Mouse (Mus musculus): ENCODE data around the gene Uaca. TPM values are rescaled to one million over a fixed set of nuclear protein-coding genes. Genes with fewer than 3 reads are reported as not detected.

The Uaca gene
- polyA plus RNA-seq, 1 experiment from 2014 or later, result 17.1 TPM

DNA sequence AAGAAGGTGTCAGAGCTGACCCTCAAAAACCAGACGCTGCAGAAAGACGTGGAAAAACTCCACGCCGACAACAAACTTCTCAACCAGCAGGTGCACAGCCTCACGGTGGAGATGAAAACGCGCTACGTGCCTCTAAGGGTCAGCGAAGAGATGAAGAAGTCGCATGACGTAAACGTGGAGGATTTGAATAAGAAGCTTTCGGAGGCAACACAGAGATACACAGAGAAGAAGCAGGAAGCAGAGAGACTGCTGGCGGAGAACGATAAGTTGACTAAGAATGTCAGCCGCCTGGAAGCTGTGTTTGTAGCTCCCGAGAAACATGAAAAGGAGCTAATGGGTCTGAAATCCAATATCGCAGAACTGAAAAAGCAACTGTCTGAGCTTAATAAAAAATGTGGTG, 76.1 kb downstream of the Uaca start:
- 87% methylated on average over 18 of the region's 18 CpGs for WGBS

DNA sequence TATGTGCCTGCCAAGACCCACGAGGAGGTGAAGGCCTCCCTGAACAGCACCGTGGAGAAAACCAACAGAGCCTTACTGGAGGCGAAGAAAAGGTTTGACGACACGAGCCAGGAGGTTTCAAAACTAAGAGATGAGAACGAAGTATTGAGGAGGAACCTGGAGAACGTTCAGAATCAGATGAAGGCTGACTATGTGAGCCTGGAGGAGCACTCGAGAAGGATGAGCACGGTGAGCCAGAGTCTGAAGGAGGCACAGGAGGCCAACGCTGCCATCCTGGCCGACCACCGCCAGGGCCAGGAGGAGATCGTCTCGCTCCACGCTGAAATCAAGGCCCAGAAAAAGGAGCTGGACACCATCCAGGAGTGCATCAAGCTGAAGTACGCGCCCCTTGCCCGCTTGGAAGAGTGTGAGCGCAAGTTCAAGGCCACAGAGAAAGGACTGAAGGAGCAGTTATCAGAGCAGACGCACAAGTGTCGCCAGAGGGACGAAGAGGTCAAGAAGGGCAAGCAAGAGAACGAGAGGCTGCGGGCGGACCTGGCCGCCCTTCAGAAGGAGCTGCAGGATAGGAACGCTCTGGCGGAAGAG, 76.7 kb downstream of the Uaca start:
- Histone ChIP-seq H3K27me3 (ENCODE audit: control insufficient read depth, insufficient read depth, low read length) (no peaks in the 10 kb centered on the region), H3K4me3 (ENCODE audit: control insufficient read depth in 1 of 2, insufficient read depth in 1 of 2, low read depth in 1 of 2, low read length in 2 of 2) (no peak overlapping the region), H3K9me3 (ENCODE audit: control insufficient read depth, low read length) (no peaks in the 10 kb centered on the region), H3K36me3 (ENCODE audit: control insufficient read depth, insufficient read depth, low read length) (peaks cover 89% of the 10 kb centered on the region), H3K9ac (ENCODE audit: low read length) (no peak overlapping the region), H3K4me2 (ENCODE audit: low read length) (no peak overlapping the region), H3K4me1 (ENCODE audit: control insufficient read depth in 2 of 2, insufficient read depth in 2 of 2, low read length in 2 of 2) (no peaks in the 10 kb centered on the region), H3K27ac (replicated peaks in 1 of 2; ENCODE audit: control insufficient read depth in 1 of 2, insufficient read depth in 1 of 2, low read depth in 2 of 2, low read length in 2 of 2) (no peak overlapping the region)
- ATAC-seq (ENCODE audit: insufficient number of reproducible peaks, insufficient read depth, low FRiP score, low read depth), result no peak
- WGBS, result 78% methylated on average over 28 of the region's 28 CpGs

More for the DNA sequence above, 76.1 kb downstream of the Uaca start:
- no peak overlapping the region for H3K9ac ChIP-seq (ENCODE audit: low read length)
- H3K36me3 ChIP-seq (ENCODE audit: control insufficient read depth, insufficient read depth, low read length), result peaks cover 88% of the 10 kb centered on the region
- no peaks in the 10 kb centered on the region for H3K9me3 ChIP-seq (ENCODE audit: control insufficient read depth, low read length)
- no peaks in the 10 kb centered on the region; a peak in 1 of 4 replicates for H3K4me1 ChIP-seq (ENCODE audit: control insufficient read depth in 2 of 2, insufficient read depth in 2 of 2, low read length in 2 of 2)
- no peaks in the 10 kb centered on the region for H3K27me3 ChIP-seq (ENCODE audit: control insufficient read depth, insufficient read depth, low read length)
- no peak overlapping the region for H3K4me2 ChIP-seq (ENCODE audit: low read length)
- no peak overlapping the region for H3K27ac ChIP-seq (replicated peaks in 1 of 2; ENCODE audit: control insufficient read depth in 1 of 2, insufficient read depth in 1 of 2, low read depth in 2 of 2, low read length in 2 of 2)
- no peak overlapping the region for H3K4me3 ChIP-seq (ENCODE audit: control insufficient read depth in 1 of 2, insufficient read depth in 1 of 2, low read depth in 1 of 2, low read length in 2 of 2)
- ATAC-seq (ENCODE audit: insufficient number of reproducible peaks, insufficient read depth, low FRiP score, low read depth), result no peak

DNA sequence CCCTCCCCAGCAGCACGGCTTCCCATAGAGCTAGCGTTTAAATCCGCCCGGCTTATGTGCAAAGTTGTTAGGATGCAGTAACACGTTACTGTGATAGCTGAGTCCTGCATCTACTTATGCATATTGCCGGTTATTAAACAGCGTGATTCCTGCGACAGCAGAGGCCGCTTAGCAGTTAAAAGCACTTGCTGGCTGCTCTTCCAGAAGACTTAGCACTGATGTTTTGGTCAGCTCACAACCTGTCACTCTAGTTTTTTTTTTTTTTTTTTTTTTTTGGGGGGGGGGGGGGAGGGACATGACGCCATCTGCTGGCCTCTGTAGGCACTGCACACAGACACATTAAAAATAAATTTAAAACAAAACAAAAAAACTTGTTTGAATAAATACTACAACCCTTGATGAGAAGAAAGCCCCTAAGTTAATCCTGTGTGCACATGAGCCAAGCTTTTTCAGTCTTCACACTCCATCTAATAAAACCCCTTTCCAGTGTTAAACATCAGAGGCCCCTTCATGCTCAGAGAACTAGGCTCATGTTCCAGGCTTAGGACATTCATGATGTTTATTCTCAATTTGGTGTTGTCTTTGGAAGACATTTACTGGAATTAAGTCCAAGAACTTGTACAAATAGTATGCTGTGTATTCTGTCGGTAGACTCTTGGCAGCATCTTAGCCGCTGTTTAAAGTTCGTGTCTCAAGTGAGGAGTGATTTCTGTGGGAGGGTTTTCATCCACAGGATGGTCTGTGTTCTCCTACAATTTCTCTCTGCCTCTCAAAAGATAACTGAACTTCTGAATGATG, 79.1 kb downstream of the Uaca start:
- H3K9me3 ChIP-seq (ENCODE audit: control insufficient read depth, low read length), result no peaks in the 10 kb centered on the region
- H3K4me3 ChIP-seq (ENCODE audit: control insufficient read depth in 1 of 2, insufficient read depth in 1 of 2, low read depth in 1 of 2, low read length in 2 of 2), result no peak overlapping the region
- H3K4me2 ChIP-seq (ENCODE audit: low read length), result no peak overlapping the region
- H3K27me3 ChIP-seq (ENCODE audit: control insufficient read depth, insufficient read depth, low read length), result no peaks in the 10 kb centered on the region
- ATAC-seq (ENCODE audit: insufficient number of reproducible peaks, insufficient read depth, low FRiP score, low read depth), result no peak
- no peaks in the 10 kb centered on the region for H3K4me1 ChIP-seq (ENCODE audit: control insufficient read depth in 2 of 2, insufficient read depth in 2 of 2, low read length in 2 of 2)
- H3K36me3 ChIP-seq (ENCODE audit: control insufficient read depth, insufficient read depth, low read length), result peaks cover 92% of the 10 kb centered on the region
- no peak overlapping the region for H3K27ac ChIP-seq (replicated peaks in 1 of 2; ENCODE audit: control insufficient read depth in 1 of 2, insufficient read depth in 1 of 2, low read depth in 2 of 2, low read length in 2 of 2)
- WGBS, result 85% methylated on average over 13 of the region's 13 CpGs
- H3K9ac ChIP-seq (ENCODE audit: low read length), result no peak overlapping the region

DNA sequence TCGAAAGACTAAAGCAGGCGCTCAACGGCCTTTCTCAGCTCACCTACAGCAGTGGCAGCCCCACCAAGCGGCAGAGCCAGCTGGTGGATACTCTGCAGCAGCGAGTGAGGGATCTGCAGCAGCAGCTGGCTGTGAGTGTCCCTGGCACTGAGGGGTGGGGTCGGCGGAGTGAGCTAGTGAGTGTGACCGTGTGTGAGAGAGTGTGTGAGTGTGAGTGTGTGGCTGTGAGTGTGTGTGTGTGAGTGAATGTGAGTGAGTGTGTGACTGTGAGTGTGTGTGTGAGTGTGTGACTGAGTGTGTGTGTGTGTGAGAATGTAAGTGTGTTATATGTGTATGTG, 79.7 kb downstream of the Uaca start:
- ATAC-seq (ENCODE audit: insufficient number of reproducible peaks, insufficient read depth, low FRiP score, low read depth), result no peak
- H3K4me2 ChIP-seq (ENCODE audit: low read length), result no peak overlapping the region
- H3K9me3 ChIP-seq (ENCODE audit: control insufficient read depth, low read length), result no peaks in the 10 kb centered on the region
- whole genome bisulfite sequencing, result 87% methylated on average over 8 of the region's 8 CpGs
- H3K27me3 ChIP-seq (ENCODE audit: control insufficient read depth, insufficient read depth, low read length), result no peaks in the 10 kb centered on the region
- H3K4me3 ChIP-seq (ENCODE audit: control insufficient read depth in 1 of 2, insufficient read depth in 1 of 2, low read depth in 1 of 2, low read length in 2 of 2), result no peak overlapping the region
- no peaks in the 10 kb centered on the region for H3K4me1 ChIP-seq (ENCODE audit: control insufficient read depth in 2 of 2, insufficient read depth in 2 of 2, low read length in 2 of 2)
- no peak overlapping the region for H3K27ac ChIP-seq (replicated peaks in 1 of 2; ENCODE audit: control insufficient read depth in 1 of 2, insufficient read depth in 1 of 2, low read depth in 2 of 2, low read length in 2 of 2)
- no peak overlapping the region for H3K9ac ChIP-seq (ENCODE audit: low read length)
- H3K36me3 ChIP-seq (ENCODE audit: control insufficient read depth, insufficient read depth, low read length), result peaks cover 97% of the 10 kb centered on the region

DNA sequence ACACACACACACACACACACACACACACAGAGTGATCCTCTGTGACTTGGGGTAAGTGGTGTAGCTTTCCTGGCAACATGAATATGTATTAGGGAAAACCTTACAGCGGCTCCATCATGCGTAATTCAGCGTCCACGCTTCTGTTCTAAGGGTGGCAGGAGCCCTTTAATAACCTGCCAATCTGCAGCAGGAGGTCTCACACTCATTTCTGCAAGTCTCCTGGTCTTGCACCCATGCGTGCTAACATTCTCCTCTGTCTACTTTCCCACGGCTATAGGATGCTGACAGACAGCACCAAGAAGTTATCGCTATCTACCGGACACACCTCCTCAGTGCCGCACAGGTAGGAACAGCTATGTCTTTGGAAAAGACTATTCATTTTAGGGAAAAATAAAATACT, 81.7 kb downstream of the Uaca start:
- ATAC-seq (ENCODE audit: insufficient number of reproducible peaks, insufficient read depth, low FRiP score, low read depth), result no peak
- peaks cover 95% of the 10 kb centered on the region for H3K36me3 ChIP-seq (ENCODE audit: control insufficient read depth, insufficient read depth, low read length)
- WGBS, result 91% methylated on average over 9 of the region's 9 CpGs

DNA sequence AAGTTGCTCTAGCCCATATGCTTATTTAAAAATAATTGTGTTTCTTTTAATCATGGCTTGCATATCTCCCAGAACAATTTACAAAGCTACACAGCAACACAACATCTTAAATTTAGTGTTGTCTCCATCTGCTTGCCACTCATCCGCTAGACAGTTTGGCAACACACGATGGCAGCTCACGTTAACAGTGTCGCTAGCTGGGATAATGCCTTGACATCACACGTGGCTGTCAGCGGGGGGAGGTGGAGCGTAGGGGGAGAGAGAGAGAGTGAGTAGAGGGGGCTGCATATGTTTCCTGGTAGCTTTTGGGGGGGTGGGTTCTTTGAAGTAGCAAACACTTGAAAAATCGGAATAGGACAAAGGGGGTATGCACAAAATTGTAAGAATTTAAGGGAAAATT, 82.2 kb downstream of the Uaca start:
- H3K36me3 ChIP-seq (ENCODE audit: control insufficient read depth, insufficient read depth, low read length), result peaks cover 95% of the 10 kb centered on the region
- H3K4me1 ChIP-seq (ENCODE audit: control insufficient read depth in 2 of 2, insufficient read depth in 2 of 2, low read length in 2 of 2), result no peaks in the 10 kb centered on the region
- H3K27ac ChIP-seq (replicated peaks in 1 of 2; ENCODE audit: control insufficient read depth in 1 of 2, insufficient read depth in 1 of 2, low read depth in 2 of 2, low read length in 2 of 2), result no peak overlapping the region
- no peak for ATAC-seq (ENCODE audit: insufficient number of reproducible peaks, insufficient read depth, low FRiP score, low read depth)
- H3K9me3 ChIP-seq (ENCODE audit: control insufficient read depth, low read length), result no peaks in the 10 kb centered on the region
- 70% methylated on average over 8 of the region's 8 CpGs for WGBS
- H3K9ac ChIP-seq (ENCODE audit: low read length), result no peak overlapping the region
- H3K27me3 ChIP-seq (ENCODE audit: control insufficient read depth, insufficient read depth, low read length), result no peaks in the 10 kb centered on the region
- H3K4me3 ChIP-seq (ENCODE audit: control insufficient read depth in 1 of 2, insufficient read depth in 1 of 2, low read depth in 1 of 2, low read length in 2 of 2), result no peak overlapping the region
- no peak overlapping the region for H3K4me2 ChIP-seq (ENCODE audit: low read length)

More for the DNA sequence above, 81.7 kb downstream of the Uaca start:
- no peak overlapping the region for H3K4me2 ChIP-seq (ENCODE audit: low read length)
- no peak overlapping the region for H3K27ac ChIP-seq (replicated peaks in 1 of 2; ENCODE audit: control insufficient read depth in 1 of 2, insufficient read depth in 1 of 2, low read depth in 2 of 2, low read length in 2 of 2)
- no peaks in the 10 kb centered on the region for H3K4me1 ChIP-seq (ENCODE audit: control insufficient read depth in 2 of 2, insufficient read depth in 2 of 2, low read length in 2 of 2)
- no peak overlapping the region for H3K4me3 ChIP-seq (ENCODE audit: control insufficient read depth in 1 of 2, insufficient read depth in 1 of 2, low read depth in 1 of 2, low read length in 2 of 2)
- H3K27me3 ChIP-seq (ENCODE audit: control insufficient read depth, insufficient read depth, low read length), result no peaks in the 10 kb centered on the region
- no peak overlapping the region for H3K9ac ChIP-seq (ENCODE audit: low read length)
- no peaks in the 10 kb centered on the region for H3K9me3 ChIP-seq (ENCODE audit: control insufficient read depth, low read length)

DNA sequence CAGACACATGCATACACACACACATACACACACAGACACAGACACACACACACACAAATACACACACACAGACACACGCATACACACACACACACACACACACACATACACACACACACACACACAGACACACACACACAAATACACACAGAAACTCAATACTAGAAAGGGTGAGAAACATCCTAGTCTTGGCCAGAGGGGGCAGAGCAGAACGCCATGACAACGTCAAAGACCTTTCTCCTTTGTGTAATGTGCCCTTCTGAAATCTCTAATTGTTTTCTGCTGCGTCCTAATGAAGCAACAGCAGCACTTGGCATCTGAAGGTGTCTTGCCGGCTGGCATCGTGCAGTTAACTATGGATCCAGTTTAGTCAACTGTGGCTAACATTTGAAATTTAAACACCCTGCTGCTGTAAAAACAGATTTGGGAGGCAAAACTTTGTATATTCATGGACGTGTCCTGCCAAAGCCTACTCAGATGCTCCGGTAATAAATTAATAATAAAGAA, 83.8 kb downstream of the Uaca start:
- 93% methylated on average over 8 of the region's 8 CpGs for WGBS
- no peaks in the 10 kb centered on the region for H3K27me3 ChIP-seq (ENCODE audit: control insufficient read depth, insufficient read depth, low read length)
- no peak overlapping the region for H3K9ac ChIP-seq (ENCODE audit: low read length)
- H3K36me3 ChIP-seq (ENCODE audit: control insufficient read depth, insufficient read depth, low read length), result peaks cover 95% of the 10 kb centered on the region
- H3K4me1 ChIP-seq (ENCODE audit: control insufficient read depth in 2 of 2, insufficient read depth in 2 of 2, low read length in 2 of 2), result no peaks in the 10 kb centered on the region
- peaks cover 7% of the 10 kb centered on the region; the same call in 1 of the 2 replicates for H3K9me3 ChIP-seq (ENCODE audit: control insufficient read depth, low read length)
- H3K27ac ChIP-seq (replicated peaks in 1 of 2; ENCODE audit: control insufficient read depth in 1 of 2, insufficient read depth in 1 of 2, low read depth in 2 of 2, low read length in 2 of 2), result no peak overlapping the region
- no peak overlapping the region for H3K4me3 ChIP-seq (ENCODE audit: control insufficient read depth in 1 of 2, insufficient read depth in 1 of 2, low read depth in 1 of 2, low read length in 2 of 2)
- H3K4me2 ChIP-seq (ENCODE audit: low read length), result no peak overlapping the region
- ATAC-seq (ENCODE audit: insufficient number of reproducible peaks, insufficient read depth, low FRiP score, low read depth), result no peak

Measured in heart, embryonic 14.5 days (tissue).